Mouse (Mus musculus) CH12.LX (cell line): ENCODE measurements at regions not wholly inside any gene's neighbourhood (a gene's known extent, or its start where the extent isn't known, plus 50 kb on each side); places are given as distances from the start of the nearest gene placed in this dataset.

Experiments used
- CTCF ChIP-seq, 2 experiments: IDR thresholded peaks in 1 of 2; conservative IDR thresholded peaks in 1 of 2; 2 replicates each; pipeline ENCODE4 v1.5.1; 2011 to 2012; ENCODE audit warnings: low read depth in 2 of 2, low read length in 2 of 2, improper control_type of control experiment in 1 of 2, inconsistent platforms in 1 of 2, mild to moderate bottlenecking in 1 of 2, moderate library complexity in 1 of 2
- E2F4 ChIP-seq: IDR thresholded peaks from 2 replicates; pipeline ENCODE4 v1.6.1; 2011; ENCODE audit warnings: low read depth, low read length, improper control_type of control experiment; ENCODE audit not compliant: insufficient replicate concordance
- EP300 ChIP-seq: IDR thresholded peaks from 2 replicates; pipeline ENCODE4 v1.6.1; 2011; ENCODE audit warnings: low read length, improper control_type of control experiment
- GABPA ChIP-seq: IDR thresholded peaks from 2 replicates; pipeline ENCODE4 v1.6.1; 2012; ENCODE audit warnings: low read depth, low read length, improper control_type of control experiment, inconsistent platforms; ENCODE audit not compliant: insufficient replicate concordance
- JUND ChIP-seq: conservative IDR thresholded peaks from 2 replicates; pipeline ENCODE4 v1.6.1; 2011; ENCODE audit warnings: low read depth, low read length, improper control_type of control experiment
- MAZ ChIP-seq: IDR thresholded peaks from 2 replicates; pipeline ENCODE4 v1.6.1; 2012; ENCODE audit warnings: low read depth, mild to moderate bottlenecking, inconsistent platforms, low read length, improper control_type of control experiment, moderate library complexity
- SMC3 ChIP-seq: IDR thresholded peaks from 2 replicates; pipeline ENCODE4 v1.6.1; 2011; ENCODE audit warnings: low read depth, low read length, improper control_type of control experiment
- TBP ChIP-seq: conservative IDR thresholded peaks from 2 replicates; pipeline ENCODE4 v1.6.1; 2011; ENCODE audit warnings: low read depth, low read length, improper control_type of control experiment
- TCF12 ChIP-seq: IDR thresholded peaks from 2 replicates; pipeline ENCODE4 v1.6.1; 2014; ENCODE audit warnings: low read depth, mild to moderate bottlenecking, inconsistent platforms, low read length, improper control_type of control experiment
- ZKSCAN1 ChIP-seq: IDR thresholded peaks from 2 replicates; pipeline ENCODE4 v1.6.1; 2012; ENCODE audit warnings: low read depth, inconsistent platforms, low read length, improper control_type of control experiment, borderline replicate concordance

DNA sequence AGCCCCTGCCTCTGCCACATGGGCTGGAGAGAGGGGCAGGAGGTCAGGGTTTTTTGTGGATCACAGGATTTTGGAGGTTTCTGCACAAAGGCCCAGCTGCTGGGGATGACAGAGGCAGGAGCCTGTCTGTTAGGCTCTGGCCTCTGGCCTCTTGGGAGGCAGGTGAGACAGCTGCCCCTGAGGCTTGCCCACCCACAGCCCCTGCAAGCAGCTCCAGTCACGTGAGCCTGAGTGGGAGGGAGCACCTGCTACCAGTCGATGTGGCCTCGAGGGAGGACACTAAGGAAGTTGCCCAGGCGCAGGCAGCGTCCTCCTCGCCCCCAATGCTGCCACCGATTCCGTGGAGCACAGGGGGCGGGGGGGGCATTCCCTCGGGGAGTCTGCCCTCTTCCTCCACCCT is 80.3 kb downstream of the Gadd45g start:
- TF ChIP-seq CTCF (conservative IDR thresholded peaks at IDR 0.05 in 1 of 2, IDR thresholded peaks at IDR 0.05 in 1 of 2; ENCODE audit: low read depth in 2 of 2, low read length in 2 of 2) (no peak), MAZ (no peak), TCF12 (no peak), EP300 (no peak), TBP (no peak), GABPA (no peak), SMC3 (no peak), E2F4 (no peak), ZKSCAN1 (no peak), JUND (no peak)
